Mouse (Mus musculus): Measurements from ENCODE around the gene Cd81.

DNA sequence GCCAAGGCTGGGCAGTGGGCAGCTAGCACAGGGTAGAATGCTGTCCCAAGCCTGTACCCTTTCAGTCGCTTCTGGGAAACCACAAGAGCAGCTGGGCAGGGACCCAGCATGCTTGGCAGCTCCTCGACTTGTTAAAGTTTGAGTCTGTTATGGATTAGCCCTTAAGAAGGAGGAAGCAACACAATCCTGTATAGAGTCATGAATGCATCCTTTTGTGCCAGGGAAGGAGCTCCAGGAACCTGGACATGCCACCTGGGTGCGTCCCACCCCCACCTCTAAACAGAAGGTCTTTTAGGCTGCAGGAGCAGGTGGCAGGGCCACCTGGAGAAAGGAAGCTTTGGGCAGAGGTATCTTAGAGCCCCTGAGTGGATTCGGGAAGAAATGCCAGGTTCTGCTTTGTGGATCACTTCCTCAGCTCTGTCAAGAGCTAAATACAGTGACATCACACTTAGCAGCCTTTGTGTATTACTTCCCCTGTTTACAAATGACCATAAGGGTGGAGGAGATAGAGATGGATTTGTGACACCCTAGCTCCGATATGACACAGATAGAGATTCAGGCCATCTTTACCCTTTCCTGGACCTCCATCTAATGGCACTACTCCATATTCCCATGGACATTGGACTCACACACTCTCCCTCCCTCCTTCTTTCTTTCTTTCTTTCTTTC lies 6.8 kb downstream of the Cd81 start:
- TF ChIP-seq CTCF (conservative IDR thresholded peaks at IDR 0.05; ENCODE audit: insufficient read depth, insufficient read length, low read depth, low read length) (no peak), POLR2A (IDR thresholded peaks at IDR 0.05; ENCODE audit: low read depth, low read length) (no peak)
